In the genomic region with DNA sequence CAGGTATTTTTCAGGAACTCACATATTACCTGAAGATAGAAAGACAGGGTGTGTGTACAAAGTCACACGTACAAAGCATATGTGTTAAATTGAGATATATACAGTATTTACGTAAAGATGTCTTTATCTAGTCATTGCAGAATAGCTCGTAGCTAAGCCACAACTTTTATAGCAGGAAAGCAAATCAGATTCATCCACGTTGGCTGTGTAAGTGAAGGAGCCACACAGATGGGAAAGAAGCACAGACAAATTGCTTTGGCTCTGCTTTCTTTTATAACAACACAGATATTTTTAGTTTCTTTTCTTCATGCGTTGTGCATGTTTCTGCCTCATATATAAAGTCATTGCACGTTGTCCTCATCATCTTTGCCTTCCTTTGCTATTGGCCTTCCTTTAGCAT, we compare ENCODE assay signal across 14 mouse cellular contexts.
"Had no signal": no experiment of that assay in that cellular context is flagged by ENCODE, and none has a peak within 500 bp of the region (broad histone marks: within the 10 kb centered on the region; RNA-seq: fewer than 3 reads in every experiment).

No protein-coding gene starts in this region.

- H3K9ac ChIP-seq: liver, embryonic 15.5 days; midbrain, embryonic 13.5 days had no signal

- H3K27me3 ChIP-seq: liver, embryonic 15.5 days; midbrain, embryonic 13.5 days had no signal

- DNase-seq: kidney, adult 18-20 months; kidney, postnatal 10 days; kidney, postnatal 4 days; lung, adult 2 months; right cerebral cortex, postnatal 4 days; spleen, adult 18-20 months; thymus, adult 2 months; thymus, postnatal 25 days had no signal

- H3K27ac ChIP-seq: layer of hippocampus, adult 2 months; limb, embryonic 10.5 days; liver, embryonic 15.5 days; midbrain, embryonic 13.5 days had no signal

- H3K4me3 ChIP-seq: layer of hippocampus, adult 2 months; limb, embryonic 10.5 days; liver, embryonic 15.5 days; midbrain, embryonic 13.5 days had no signal

- H3K4me2 ChIP-seq: liver, embryonic 11.5 days; liver, embryonic 15.5 days; midbrain, embryonic 13.5 days had no signal

- H3K36me3 ChIP-seq: limb, embryonic 10.5 days; liver, embryonic 15.5 days; midbrain, embryonic 13.5 days had no signal

- ATAC-seq: lung, postnatal 0 days; midbrain, embryonic 13.5 days had no signal

- H3K9me3 ChIP-seq: limb, embryonic 10.5 days; liver, embryonic 15.5 days; midbrain, embryonic 13.5 days had no signal

- H3K4me1 ChIP-seq: limb, embryonic 10.5 days; liver, embryonic 15.5 days; midbrain, embryonic 13.5 days had no signal
